Mouse (Mus musculus) CH12.LX (cell line): ENCODE data around the gene Capn1.

Experiments
- CTCF ChIP-seq, 2 experiments: IDR thresholded peaks in 1 of 2; conservative IDR thresholded peaks in 1 of 2; 2 replicates each; pipeline ENCODE4 v1.5.1; 2011 to 2012; ENCODE audit warnings: low read depth in 2 of 2, low read length in 2 of 2, improper control_type of control experiment in 1 of 2, inconsistent platforms in 1 of 2, mild to moderate bottlenecking in 1 of 2, moderate library complexity in 1 of 2
- E2F4 ChIP-seq: IDR thresholded peaks from 2 replicates; pipeline ENCODE4 v1.6.1; 2011; ENCODE audit warnings: low read depth, low read length, improper control_type of control experiment; ENCODE audit not compliant: insufficient replicate concordance
- EP300 ChIP-seq: IDR thresholded peaks from 2 replicates; pipeline ENCODE4 v1.6.1; 2011; ENCODE audit warnings: low read length, improper control_type of control experiment
- GABPA ChIP-seq: IDR thresholded peaks from 2 replicates; pipeline ENCODE4 v1.6.1; 2012; ENCODE audit warnings: low read depth, low read length, improper control_type of control experiment, inconsistent platforms; ENCODE audit not compliant: insufficient replicate concordance
- HCFC1 ChIP-seq: IDR thresholded peaks from 2 replicates; pipeline ENCODE4 v1.6.1; 2012; ENCODE audit warnings: low read depth, mild to moderate bottlenecking, inconsistent platforms, low read length, improper control_type of control experiment
- KAT2A ChIP-seq: IDR thresholded peaks from 2 replicates; pipeline ENCODE4 v1.6.1; 2012; ENCODE audit warnings: low read length, improper control_type of control experiment, inconsistent platforms; ENCODE audit not compliant: insufficient replicate concordance
- MEF2A ChIP-seq: IDR thresholded peaks from 2 replicates; pipeline ENCODE4 v1.6.1; 2014; ENCODE audit warnings: low read depth, mild to moderate bottlenecking, inconsistent platforms, low read length, improper control_type of control experiment, borderline replicate concordance
- NELFE ChIP-seq: IDR thresholded peaks from 2 replicates; pipeline ENCODE4 v1.6.1; 2011; ENCODE audit warnings: low read depth, low read length, improper control_type of control experiment
- POLR2A ChIP-seq: IDR thresholded peaks from 2 replicates; pipeline ENCODE4 v1.6.1; 2011; ENCODE audit warnings: low read depth, mild to moderate bottlenecking, improper control_type of control experiment, low read length
- RCOR1 ChIP-seq: conservative IDR thresholded peaks from 2 replicates; pipeline ENCODE4 v1.6.1; 2012; ENCODE audit warnings: low read depth, mild to moderate bottlenecking, inconsistent platforms, low read length, improper control_type of control experiment
- TBP ChIP-seq: conservative IDR thresholded peaks from 2 replicates; pipeline ENCODE4 v1.6.1; 2011; ENCODE audit warnings: low read depth, low read length, improper control_type of control experiment

GRCm38 (mm10) chr19:6046294-6047153 lies 30.8 kb upstream of the Capn1 start, which contains the start of gene Syvn1:
- TF ChIP-seq CTCF (conservative IDR thresholded peaks at IDR 0.05 in 1 of 2, IDR thresholded peaks at IDR 0.05 in 1 of 2; ENCODE audit: low read depth in 2 of 2, low read length in 2 of 2) (no peak), RCOR1 (no peak), POLR2A (peak; percentile 78), GABPA (no peak), HCFC1 (peak; percentile 75), E2F4 (no peak; the same call in 1 of the 2 replicates), TBP (peak; percentile 96), KAT2A (0 out of 2 replicates have a peak, but pooled peaks have one; percentile 62), NELFE (peak; percentile 59), MEF2A (no peak; the same call in 1 of the 2 replicates), EP300 (no peak)
